Mouse (Mus musculus): Measurements from ENCODE around the gene Slc10a2. TPM values are rescaled to one million over a fixed set of nuclear protein-coding genes. Genes with fewer than 3 reads are reported as not detected.
"Not testable (repeated sequence)": the region's sequence is repeated elsewhere in the genome, so short reads cannot be mapped to it uniquely, and the experiment has no call there.

Gene Slc10a2
- total RNA-seq (2021): not detected

- no peak for DNase-seq (ENCODE audit: low spot score)
- intact Hi-C loops (cut with DNase I): no loop called here
These were observed at the start of gene Slc10a2 for GRCm38 (mm10) chr8:5105186-5105585. Gene Slc10a2 (minus strand): TSS chr8:5105351.

GRCm38 (mm10) chr8:5129322-5129829 is 24.2 kb upstream of the Slc10a2 start:
- no peak for DNase-seq (ENCODE audit: low spot score)
- intact Hi-C loops (cut with DNase I): no loop called here

DNA sequence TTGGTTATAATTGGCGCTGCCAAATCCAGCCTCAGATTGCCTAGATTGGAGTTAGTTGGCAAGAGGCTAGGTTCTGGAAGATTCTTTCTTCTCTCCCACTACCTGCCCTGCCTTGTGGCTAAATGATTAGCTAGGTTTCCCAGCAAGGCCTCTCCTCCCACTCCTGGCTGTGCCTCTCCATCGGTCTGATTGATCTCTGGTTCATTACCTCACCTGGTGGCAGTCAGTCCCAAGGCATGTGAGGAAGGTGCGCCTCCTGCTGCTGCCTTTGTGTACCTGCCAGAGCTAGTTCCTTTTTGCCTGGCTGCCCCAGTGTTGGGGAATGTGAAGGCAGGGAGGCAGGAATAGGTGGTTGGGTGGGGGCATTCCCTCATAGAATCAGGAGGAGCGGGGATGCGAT is 1.7 kb upstream of the Slc10a2 start:
- no peak for DNase-seq (ENCODE audit: low spot score)
- intact Hi-C loops (cut with DNase I): no loop called here

DNA sequence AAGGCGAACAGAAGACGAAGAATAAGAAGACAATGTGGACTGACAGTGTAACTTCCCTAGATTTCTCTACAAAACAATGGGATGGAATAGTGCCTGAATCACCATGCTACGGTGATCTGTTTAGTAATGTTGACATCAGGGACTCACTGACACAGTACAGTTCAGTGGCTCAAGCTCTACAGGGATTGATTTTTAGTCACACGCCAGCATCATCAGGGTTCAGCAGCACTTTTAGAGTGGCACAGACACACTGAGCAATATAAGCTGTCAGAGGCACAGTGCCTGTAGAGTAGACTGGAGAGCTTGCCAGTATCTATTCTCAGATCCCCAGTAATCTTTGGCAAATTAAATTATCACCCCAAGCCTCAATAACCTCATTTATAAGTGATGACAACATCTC is 9.8 kb downstream of the Slc10a2 start:
- intact Hi-C loops (cut with DNase I): no loop called here
- no peak for DNase-seq (ENCODE audit: low spot score)

DNA sequence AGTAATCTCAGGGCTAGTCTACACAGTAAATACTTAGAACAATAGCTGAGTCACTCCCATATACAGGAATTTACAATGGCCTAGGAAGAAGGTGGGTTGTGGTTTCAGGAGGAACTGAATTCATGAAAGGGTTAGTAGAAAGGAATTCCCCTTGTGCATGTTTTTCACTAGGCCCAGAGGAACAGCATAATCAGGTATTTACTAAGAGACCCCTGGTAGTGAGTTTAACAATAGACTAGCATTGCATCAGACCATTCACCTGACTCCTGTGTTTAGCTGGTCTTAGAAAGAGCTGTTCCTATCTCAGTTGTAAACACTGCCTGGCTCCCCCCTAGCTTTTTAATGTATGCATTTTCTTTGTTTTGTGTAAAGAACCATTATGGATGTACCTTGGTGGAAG is 11.2 kb downstream of the Slc10a2 start:
- DNase-seq (ENCODE audit: low spot score); intact Hi-C loops (cut with DNase I): not testable (repeated sequence)

DNA sequence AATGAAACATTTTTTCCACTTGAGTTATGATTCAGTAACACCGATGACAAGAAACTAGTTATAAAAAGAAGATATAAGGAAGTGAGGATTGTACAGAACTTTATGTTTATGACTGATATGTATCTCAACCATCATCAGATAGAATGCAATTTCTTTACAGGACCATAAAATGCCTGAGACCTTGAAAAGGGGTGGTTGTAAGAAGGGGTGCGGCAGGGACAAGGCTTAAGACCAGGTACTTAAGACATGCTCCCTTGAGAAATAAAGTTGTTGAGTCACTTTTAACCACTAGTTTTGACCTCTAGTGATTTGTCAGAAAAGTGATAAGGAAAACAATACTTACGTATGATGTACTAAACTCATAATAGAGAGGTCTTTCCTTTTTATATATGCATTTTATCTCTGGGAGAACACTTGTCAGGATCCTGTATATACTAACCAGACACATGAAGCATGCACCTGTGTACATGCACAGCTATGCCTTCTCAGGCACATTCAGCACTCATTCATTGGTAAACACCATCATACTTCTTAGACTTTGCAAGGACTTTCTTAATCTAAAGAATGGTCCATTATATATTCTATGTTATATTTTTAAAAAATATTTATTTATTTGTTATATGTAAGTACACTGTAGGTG is 31.4 kb downstream of the Slc10a2 start:
- no peak for DNase-seq (ENCODE audit: low spot score)
- intact Hi-C loops (cut with DNase I): no loop called here

GRCm38 (mm10) chr8:5058888-5059287 is 46.3 kb downstream of the Slc10a2 start:
- intact Hi-C loops (cut with DNase I): no loop called here
- DNase-seq (ENCODE audit: low spot score): no peak

DNA sequence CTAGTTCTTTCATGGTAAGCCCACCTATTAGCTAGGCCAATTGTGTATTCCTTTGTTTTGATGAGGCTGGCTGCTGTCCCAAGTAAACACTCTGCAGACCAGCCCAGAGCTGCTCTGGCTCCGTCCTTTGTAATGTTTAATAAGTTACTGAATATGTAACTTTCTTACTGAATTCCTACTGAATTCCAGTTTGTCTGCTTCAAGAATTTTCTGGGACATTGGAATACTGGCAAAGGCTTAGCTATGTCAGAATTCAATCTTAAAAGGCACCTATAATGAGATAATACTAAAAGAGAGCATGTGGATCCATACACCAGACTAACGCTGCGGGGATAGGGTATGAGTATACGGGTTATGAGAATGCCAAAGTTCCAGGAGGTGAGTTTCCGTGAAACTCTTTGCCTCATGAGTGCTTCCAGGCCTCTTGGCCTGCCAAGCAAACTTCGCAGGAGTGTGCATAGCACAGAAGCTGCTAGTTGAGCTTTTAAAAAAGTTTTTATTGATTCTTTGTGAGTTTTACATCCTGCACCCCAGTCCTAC is 60.7 kb downstream of the Slc10a2 start:
- intact Hi-C loops (cut with DNase I); DNase-seq (ENCODE audit: low spot score): not testable (repeated sequence)

DNA sequence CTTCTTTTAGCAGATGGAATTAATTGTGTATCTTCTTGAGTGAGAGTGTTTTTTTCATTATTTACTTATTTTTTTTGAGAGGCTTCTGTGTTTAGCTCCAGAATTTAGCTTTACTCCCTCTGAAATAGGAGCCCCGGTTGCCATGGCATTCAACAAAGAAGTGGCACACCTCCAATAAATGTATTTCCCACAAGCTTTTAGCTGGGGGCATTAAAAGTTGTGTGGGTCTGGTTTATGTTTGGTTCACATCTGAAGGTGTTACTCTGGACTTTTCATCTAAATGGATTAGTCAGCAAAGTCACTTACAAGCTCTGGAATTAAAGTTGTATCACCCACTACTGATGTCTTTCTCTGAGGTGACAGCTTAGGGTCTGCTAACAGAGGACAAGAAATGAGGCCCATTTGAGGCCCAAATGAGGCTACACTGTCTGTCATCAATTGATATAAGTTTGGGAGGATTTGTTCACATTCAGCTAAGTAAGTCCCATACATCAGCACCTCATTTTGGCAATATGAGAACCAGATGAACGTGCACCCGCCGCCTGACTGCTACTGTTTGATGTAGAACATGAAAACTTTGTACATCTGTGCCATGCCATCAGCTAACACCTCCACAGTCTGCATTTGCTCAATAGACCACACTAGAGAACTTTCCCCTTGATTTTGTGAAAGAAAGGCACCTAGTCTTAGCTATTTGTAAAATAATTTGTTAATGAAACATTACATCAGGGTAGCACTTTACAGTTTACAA is 66.2 kb downstream of the Slc10a2 start:
- DNase-seq (ENCODE audit: low spot score): no peak
- intact Hi-C loops (cut with DNase I): no loop called here

All from heart, postnatal 25 days (tissue).